Mouse (Mus musculus) T-helper 17 cell (primary cell): ENCODE results near the gene Rpl41.

Experiments used
- in situ Hi-C, 2 experiments: fragments of 300-600 bp; cut with MboI, MseI; formaldehyde crosslinking; loops; 1 replicate in 1 of 2; 2 replicates in 1 of 2; pipeline ENCODE4 v1.15.1; 2025; ENCODE audit warnings: high pct_unique_total_duplicates in 2 of 2

Rpl41 gene

DNA sequence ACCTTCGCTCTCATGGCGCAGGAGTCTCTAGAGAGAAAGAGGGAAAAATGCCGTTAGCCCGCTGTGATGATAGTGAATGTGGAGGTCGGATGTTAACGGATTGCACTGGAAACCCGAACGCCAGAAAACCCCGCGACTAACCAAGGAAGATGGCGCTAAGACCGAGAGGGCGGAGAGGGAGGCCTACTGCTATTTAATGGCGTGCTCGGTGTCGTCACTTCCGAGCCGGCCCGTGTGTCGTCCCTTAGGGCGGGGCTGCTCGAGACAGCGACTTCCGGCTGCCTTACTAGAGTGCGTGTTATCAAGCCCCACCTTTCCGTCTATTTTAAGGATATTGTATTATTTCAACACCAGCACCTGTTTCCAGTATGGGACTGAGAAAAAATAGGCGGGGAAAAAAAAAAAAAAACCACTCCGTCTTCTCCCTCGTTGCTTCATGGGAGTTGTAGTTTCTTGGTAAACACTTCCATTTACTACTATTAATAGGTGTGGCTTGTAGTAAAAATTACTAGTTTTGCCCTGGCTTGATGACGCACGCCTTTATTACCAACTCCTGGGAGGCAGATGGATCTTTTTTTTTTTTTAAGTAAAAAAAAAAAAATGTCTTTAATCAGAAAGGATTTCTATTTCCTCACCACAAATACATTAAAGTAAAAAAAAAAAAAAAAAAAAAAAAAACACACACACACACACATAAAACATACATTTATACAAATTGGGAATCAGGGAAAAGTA, at the start of gene Rpl41:
Gene Rpl41 (minus strand): TSS at position 359 of the 735 bp plus-strand sequence.
- in situ Hi-C loops: loop anchor here in 1 of 2 experiments (5.0 kb wide), 1 partner anchor 142 kb away; no protein-coding TSS in a partner anchor

DNA sequence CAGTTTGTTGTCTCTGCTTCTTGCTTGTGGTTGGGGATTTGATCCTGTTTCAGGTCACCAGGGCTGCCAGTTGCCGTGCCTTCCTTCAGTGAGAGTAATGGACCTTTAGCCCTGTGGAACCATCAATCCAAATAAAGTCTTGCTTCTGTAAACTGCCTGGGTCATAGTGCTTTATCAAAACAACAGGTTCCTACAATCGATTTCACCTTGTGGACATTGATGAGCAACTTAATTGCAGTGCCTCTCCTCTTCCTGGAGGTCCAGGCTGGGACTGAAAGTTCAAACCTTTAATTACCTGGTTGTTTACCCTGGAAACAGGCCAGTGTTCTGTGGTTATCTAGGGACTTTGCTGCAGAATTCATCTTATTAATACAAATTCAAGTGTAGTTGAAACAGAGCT, 49.4 kb upstream of the Rpl41 start:
- in situ Hi-C loops: no loop called here

DNA sequence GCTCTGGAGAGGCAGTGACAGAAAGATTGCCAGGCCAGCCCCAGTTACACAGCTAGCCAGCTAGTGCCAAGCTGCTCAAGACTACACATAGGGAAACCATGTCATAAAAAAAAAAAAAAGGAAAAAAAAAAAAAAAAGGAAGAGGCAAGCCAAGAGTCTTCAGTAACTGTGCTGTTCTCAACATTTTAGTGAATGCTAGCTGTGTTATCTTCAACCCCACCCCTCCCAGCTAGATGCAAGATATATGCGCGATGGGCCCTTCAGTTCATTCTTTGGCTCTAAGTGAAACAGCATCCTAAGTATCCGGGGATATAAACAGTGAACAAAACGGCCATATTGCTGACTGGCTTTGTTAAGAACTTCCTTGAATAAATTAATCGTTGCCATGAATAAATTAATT, 43.7 kb upstream of the Rpl41 start:
- in situ Hi-C loops: no loop called here

DNA sequence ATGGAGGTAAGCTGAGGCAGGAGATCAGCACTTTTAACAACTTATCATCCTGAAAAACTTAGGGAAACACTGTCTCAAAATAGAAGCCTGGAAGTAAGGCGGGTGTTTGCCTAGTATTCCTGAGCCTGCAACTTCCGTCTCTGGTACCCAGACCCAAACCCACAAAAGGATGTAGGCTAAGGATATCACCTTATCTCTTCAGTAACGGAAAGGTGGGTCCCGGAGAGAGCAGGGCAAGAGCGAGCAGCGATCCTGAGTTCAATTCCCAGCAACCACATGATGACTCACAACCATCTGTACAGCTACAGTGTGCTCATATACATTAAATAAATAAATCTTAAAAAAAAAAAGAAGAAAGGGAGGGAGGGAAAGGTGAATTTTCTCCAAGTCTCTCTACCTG, 42.3 kb upstream of the Rpl41 start:
- in situ Hi-C loops: no loop called here

DNA sequence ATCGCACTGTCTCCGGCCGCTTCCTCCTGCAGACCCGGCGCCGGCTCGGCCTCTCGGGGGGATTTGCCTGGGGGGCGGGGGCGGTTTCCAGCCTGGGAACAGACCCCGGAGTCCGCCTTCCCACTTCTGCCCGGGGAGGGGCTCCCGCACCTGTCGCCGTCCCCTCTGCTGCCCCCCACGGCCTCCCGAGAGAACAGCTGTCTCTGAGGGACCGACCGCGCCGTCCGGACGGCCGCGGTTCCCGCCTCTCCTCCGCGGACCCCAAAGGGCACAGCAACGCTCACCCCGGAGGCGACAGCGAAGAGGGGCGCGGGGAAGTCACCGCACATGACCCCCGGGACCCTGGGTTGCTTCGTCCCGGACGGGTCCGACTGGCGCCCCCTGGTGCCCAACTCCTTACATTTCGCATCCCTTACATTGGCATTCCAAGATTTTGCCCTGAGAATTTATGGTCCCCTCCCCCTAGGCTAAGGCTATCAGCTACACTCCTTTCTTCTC, 41.1 kb upstream of the Rpl41 start:
- in situ Hi-C loops: no loop called here

DNA sequence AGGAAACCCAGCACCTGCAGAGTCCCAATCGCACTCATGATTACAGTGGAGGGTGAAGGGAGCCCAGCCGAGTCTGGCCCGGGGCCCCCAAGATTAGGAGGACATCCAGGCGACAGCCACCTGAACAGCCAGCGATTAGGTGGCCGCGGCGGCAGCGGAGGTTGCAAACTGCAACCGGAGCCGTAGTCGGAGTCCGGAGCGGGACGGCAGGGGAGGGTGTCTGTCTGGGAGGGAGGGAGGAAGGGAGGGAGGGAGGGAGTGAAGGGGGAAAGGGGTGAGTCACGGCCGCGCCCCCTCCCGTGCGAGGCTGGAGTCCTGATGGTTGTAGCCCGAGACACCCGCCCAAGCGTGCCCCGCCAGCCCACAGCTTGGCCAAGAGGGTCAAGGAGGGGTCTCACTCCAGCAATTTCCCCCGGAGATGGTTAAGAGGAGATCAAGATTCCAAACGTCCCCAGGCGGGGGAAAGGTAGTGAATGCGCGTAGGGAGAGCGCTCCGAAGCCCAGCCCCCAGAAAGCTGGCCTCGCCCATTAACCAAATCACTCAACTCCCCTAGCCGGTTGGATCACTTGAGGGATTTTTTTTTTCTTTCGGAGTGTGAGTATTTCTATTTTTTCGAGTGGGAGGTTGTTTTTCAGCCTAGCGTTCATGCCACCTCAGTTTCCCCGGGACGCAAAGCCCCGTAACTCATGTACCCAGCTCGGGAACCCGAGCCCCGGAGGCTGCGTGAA, 40.5 kb upstream of the Rpl41 start, which contains the start of gene Erbb3:
Gene Erbb3 (minus strand): TSS at position 189 of the 729 bp plus-strand sequence.
- in situ Hi-C loops: no loop called here

DNA sequence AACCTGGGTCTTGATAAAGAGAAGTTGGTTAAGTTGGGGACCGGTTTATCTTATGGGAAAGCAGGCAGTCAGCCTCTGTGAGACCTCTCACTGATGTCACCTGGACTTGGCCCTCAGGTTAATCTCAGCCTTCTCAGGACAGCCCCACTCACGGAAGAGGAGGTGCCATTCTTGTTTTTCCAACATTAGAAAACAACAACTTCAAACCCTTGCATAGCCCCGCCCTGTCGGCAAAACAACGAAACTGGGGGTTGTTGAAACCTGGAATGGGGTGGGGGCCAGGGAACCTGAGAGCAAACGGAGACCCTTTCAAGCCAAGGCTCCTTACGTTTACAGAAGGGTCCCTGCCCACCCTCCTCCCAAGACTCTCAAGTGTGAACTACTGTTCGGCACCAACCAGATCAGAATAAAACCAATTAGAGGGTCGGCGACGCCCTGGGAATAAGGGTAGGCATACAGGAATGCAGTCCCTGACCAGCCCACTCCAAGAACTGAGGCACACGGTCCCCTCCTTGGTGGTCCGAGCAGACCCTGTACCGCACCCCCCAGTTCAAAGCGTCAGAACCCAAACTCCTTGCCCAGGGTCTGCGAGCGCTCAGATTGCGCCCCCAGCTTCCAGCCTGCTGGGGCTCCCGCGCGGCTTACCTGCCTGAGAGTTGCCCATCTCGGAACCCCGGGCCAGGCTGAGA, 39.8 kb upstream of the Rpl41 start:
- in situ Hi-C loops: no loop called here

DNA sequence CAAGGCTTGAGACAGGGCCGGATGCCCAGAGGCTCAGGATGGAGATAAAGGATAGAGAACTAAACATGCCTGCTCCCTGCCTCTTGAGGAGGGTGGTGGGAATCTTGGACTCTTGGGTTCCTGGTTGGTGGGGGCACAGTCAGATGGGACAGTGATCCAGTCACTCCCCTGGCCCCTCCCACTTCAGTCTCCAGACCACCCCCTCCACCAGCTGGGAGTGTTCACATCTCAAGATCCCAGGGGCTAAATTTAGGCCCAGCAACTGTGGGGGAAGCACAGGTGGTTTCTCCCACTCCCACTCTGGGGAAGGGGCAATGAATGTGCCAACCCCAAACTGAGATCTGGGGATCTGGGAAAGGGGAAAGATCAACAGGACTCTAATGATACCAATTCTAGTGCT, 39.0 kb upstream of the Rpl41 start:
- in situ Hi-C loops: no loop called here

DNA sequence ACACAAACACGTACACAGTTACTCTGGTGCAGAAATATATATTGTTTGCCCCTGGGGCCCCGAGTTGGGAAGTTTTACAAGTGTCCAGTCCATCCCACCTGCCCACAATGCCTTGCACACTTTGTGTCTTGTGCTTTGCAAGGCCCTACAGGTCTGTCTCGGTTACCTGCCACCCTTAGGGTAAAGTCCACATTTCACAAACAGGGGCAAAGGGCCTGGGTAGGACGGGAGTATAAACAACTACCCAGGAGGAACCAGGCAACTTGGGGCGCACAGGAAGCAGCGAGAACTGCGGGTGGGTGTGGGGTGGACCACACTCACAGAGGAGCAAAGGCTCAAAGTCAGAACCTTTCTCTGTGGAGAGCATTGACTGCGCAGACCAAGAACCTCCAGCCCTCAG, 38.6 kb upstream of the Rpl41 start:
- in situ Hi-C loops: no loop called here

DNA sequence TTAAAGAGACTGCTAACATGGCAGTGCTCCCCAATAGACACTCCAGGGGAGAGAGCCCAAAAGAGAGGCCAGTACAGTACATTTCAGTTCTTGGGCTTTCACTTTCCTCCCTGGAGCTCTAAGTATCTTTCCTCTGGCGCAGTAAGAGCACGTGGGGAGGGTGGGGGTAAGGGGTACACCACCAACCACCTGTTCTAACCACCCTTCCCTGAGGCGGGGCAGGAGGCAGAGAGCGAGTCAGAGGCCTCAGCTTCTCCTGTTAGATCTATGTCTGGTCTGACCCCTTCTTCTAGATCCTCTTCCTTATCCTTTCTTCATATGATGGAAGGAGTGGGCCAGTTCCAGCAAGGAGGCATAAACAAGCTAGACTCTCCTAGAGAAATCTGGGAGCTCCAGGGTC, 38.0 kb upstream of the Rpl41 start:
- in situ Hi-C loops: no loop called here

DNA sequence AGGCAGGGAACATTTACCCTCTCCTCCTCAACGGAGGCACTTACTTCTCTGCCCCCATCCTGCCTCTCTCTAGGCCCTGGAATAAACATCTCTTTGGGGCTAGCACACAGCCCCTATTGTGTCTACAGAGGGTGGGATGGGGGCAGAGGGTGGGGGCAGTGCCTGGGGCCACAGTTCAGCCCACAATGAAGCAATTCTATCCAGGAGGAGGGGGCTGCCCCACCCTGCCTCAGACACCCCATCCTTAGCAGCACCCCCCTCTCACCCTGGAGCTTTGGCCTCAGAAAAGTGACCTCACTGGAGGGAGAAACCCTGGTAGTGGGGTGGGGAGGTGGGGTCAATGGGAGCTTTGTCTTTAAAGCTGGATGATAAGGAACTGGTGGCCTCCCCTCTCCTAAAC, 37.4 kb upstream of the Rpl41 start:
- in situ Hi-C loops: no loop called here

DNA sequence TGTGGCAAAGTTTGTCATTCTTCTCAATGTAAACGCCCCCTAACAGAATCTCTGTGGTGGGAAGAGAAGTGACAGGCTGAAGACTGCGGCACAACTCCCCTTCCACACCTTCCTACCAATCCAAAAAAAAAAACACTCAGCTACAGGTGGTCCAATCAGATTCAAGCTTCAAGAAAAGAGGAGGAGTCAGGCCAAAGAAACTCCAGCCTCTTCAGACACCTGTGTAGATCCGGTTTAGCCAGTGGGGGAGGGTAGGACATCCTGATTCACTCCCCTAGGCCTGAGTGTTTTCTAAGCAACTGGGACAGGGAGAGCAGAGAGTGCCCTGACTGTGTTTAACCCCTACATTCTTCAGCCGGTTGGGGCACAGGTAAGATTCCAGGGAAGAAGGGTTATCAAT, 35.3 kb upstream of the Rpl41 start:
- in situ Hi-C loops: no loop called here

DNA sequence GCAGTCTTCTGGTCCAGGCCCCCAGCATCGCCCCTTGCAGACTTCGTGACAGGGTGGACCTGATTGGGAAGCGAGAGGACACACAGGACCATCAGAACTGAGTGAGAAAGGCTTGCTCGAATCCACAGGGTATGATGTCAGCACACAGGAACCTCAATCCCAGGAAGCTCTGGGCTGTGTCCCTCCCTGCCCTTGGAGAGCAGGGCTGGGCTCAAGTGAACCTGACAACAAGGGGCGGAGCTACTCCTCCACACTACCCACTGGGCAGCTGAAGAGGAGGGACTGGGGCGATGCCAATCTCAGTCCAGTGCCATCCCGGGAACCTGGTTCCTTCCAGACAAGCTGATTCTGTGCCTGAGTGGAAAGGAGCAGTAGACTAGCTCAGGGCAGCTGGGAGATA, 34.5 kb upstream of the Rpl41 start:
- in situ Hi-C loops: no loop called here

DNA sequence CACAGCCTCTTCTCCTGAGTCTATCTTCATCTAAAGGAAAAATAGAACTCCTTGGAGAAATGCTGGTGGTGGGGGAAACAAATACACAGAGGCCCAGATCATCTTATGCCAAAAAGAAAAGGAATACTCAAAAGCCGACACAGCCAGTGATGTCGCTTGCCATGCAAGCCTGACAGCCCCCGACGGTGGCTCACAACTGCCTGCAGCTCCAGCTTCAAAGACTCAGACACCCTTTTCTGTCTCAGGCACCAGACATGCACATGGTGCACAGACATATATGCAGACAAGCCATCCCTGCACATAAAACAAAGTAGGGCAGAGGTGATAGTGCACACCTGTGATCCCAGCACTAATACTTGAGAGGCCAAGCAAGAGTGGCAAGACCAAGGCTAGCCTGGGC, 30.6 kb upstream of the Rpl41 start:
- in situ Hi-C loops: no loop called here

DNA sequence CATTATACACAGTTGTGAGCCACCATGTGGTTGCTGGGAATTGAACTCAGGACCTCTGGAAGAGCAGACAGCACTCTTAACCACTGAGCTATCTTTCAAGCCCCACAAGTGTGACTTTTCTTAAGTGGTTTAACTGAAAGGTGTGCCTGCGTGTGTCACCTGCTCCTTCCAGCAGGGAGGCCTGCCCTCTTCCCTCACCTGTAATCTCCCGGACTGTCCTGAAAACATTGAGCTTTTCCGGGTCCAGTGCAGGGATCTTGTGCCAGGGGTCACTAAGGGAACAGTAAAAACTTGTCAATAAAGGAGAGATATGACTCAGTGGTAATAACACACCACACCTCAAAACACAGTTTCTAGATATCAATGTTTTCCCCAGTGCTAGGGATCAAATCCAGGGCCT, 30.2 kb upstream of the Rpl41 start:
- in situ Hi-C loops: no loop called here

DNA sequence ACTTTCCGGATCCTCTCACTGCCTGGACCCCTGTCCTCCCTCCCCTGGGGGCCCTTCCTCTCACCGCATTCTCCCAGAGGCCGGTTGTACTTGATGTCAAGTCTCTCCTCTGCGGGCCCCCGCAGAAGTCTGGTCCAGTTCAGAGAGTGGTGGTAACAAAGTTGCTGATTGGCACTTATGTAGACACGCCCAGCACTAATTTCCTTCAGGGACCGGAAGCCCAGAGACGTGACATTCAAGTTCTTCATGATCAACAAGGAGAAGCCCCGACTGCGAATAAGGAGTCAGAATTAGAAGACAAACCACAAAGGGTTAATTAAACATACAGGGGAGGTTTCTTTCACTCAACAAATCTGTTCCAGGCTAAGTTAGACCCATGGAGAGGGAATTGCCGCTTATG, 29.2 kb upstream of the Rpl41 start:
- in situ Hi-C loops: no loop called here

DNA sequence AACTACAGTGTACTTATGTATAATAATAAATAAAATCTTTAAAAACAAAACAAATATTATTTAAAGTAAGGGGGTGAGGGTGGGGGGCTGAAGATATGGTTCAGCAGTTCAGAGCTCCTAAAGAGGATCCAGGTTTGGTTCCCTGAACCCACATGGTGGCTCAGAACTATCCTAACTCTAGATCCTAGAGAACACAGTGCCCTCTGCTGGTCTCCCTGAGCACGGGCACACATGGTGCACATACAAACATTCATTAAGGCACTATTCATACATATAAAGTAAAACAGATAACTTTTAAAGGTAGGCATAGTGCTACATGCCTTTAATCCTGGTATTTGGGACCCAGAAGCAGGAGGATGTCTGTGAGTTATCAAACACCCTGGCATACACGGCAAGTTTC, 26.0 kb upstream of the Rpl41 start:
- in situ Hi-C loops: no loop called here

DNA sequence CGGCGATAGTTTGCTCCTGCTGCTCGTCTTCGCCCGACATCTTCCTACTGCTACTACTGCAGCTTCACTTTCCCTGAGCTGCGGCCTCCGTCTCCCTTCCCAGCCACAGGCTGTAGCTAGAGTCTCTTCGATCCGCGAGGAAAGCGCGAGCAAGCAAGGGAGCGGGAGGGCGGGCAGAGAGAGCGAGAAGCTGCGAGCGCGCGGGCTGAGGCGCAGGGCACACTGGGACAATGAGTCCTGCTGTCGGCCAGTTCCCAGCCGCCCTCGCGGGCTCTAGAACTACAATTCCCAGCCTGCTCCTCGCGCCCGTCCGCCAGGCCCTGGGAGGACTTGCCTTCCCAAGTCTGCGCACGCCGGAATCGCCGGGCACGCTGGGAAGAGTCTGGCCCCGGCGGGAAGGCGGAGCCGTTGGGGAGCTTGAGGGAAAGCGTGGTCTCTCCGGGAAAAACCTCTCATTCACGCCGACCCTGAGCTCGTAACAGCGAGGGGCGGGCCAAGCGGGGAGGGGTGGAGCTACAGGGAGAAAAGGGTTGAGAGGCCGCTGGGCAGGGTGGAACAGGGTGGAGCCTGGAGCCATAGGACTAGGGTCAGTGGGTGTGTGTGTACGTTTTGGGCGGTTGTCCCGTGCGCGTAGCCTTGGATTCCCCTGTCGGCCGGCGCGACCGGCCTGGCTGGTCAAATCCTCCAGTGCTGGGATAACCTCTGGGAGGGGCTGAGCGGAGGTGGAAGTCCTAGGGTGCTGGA, 16.9 kb upstream of the Rpl41 start, which contains the start of gene Pa2g4:
Gene Pa2g4 (minus strand): TSS at position 200 of the 744 bp plus-strand sequence.
- in situ Hi-C loops: loop anchor here in 1 of 2 experiments (25.0 kb wide), 1 partner anchor 904 kb away; the partner anchor contains the start of genes Nab2 and Nemp1

DNA sequence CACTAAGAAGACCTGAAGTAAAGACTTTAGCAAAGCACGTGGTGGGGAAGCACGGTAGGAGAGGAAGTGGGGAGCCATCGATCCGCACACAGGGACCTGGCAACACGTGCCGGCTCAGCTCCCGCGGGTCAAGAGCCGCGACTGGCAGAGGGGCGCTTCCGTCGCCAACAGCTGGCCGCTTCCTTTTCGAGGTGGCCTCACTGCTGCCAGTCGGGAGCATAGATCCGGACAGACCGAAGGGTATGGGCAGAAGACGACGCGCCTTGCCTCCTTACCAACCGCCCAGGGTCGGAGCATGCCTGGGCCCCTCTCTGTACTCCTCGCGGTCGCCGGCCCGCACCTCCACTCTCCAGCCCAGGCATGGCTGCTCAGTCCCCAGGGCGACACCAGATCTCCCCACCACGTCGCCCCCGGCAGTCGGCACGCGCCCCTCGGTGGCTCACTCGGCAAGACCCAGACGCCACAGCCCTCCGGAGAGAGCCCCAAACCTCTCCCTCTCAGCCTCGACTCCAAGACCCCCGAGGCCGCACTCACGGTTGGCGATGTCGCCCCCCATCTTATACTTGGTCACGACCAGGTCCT, 16.2 kb upstream of the Rpl41 start:
- in situ Hi-C loops: loop anchor here in 1 of 2 experiments (25.0 kb wide), 1 partner anchor 903 kb away; the partner anchor contains the start of genes Nab2 and Nemp1

DNA sequence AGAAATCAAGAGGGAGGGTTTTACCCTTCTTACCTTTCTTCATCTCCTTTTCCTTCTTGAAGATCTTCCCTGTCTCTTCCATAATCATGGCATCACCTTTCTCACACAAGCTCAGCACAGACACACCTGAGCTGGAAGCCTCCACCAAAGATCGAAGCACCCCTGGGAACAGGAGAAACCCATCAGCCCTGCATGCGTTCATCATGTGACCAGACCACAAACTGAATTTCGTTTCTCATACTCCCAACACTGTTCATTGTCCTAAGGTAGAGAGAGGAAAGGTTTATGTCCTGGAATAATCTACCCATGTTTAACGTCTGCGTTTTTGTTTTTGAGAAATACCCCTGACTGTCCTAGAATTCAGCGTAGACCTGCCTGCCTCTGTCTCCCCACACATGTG, 14.4 kb upstream of the Rpl41 start:
- in situ Hi-C loops: loop anchor here in 1 of 2 experiments (5.0 to 25.0 kb wide), 2 partner anchors 64 to 901 kb away; partner anchors contain the start of genes Nab2, Nemp1 and Rps26

DNA sequence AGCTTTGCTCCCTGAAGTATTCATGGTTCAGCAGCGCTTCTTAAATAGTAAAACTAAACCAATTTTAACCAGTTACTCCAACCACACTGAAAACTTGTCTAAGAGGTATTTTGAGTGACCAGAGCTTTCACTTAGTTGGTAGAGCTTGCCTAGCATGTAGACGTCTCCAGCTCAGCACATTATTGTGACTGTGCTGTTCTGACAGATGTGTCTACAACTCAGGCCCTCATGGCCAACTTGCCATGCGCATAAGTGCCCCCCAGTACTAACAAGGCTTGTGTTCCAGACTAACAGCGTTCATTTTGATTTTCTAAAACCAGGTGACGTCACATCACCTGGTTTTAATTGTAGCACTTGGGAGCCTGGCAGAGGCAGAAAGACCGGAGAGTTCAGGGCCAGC, 7.9 kb upstream of the Rpl41 start:
- in situ Hi-C loops: loop anchor here in 1 of 2 experiments (25.0 kb wide), 1 partner anchor 895 kb away; the partner anchor contains the start of genes Nab2 and Nemp1
